Mouse (Mus musculus): ENCODE measurements around the gene Rpia. TPM values are rescaled to one million over a fixed set of nuclear protein-coding genes. Genes with fewer than 3 reads are reported as not detected.

Rpia gene
- polyA plus RNA-seq, 1 experiment from 2014 or later, result 2.6 TPM

- ATAC-seq, result 0 out of 2 replicates have a peak, but pooled peaks have one; percentile 40
- no peaks in the 10 kb centered on the region for H3K4me1 ChIP-seq (ENCODE audit: control insufficient read depth, insufficient read depth, low read length)
- WGBS, result 21% methylated on average over 6 of the region's 6 CpGs
- no peak overlapping the region for H3K9ac ChIP-seq (ENCODE audit: low read depth, low read length)
- H3K36me3 ChIP-seq (ENCODE audit: control insufficient read depth, insufficient read depth, low read length), result no peaks in the 10 kb centered on the region
- H3K9me3 ChIP-seq (replicated peaks; ENCODE audit: control insufficient read depth, low read length, poor library complexity, severe bottlenecking), result no peaks in the 10 kb centered on the region
- no peak overlapping the region for H3K27ac ChIP-seq (ENCODE audit: low read length)
- H3K4me2 ChIP-seq (ENCODE audit: low read length), result no peak overlapping the region
- H3K27me3 ChIP-seq (ENCODE audit: control insufficient read depth, insufficient read depth, low read depth, low read length), result no peaks in the 10 kb centered on the region
- H3K4me3 ChIP-seq (ENCODE audit: low read depth, low read length), result no peak overlapping the region
Observed at GRCm38 (mm10) chr6:70811557-70812525, 19.8 kb upstream of the Rpia start.

GRCm38 (mm10) chr6:70810524-70810923 is 18.5 kb upstream of the Rpia start:
- no peak for ATAC-seq
- no peaks in the 10 kb centered on the region for H3K27me3 ChIP-seq (ENCODE audit: control insufficient read depth, insufficient read depth, low read depth, low read length)

GRCm38 (mm10) chr6:70806514-70806912 is 14.5 kb upstream of the Rpia start:
- H3K4me2 ChIP-seq (ENCODE audit: low read length), result peak overlapping the region; percentile 38
- no peaks in the 10 kb centered on the region for H3K27me3 ChIP-seq (ENCODE audit: control insufficient read depth, insufficient read depth, low read depth, low read length)
- peak; percentile 46 for ATAC-seq
- H3K4me1 ChIP-seq (ENCODE audit: control insufficient read depth, insufficient read depth, low read length), result peaks cover 9% of the 10 kb centered on the region
- no peak overlapping the region for H3K9ac ChIP-seq (ENCODE audit: low read depth, low read length)
- no peaks in the 10 kb centered on the region for H3K36me3 ChIP-seq (ENCODE audit: control insufficient read depth, insufficient read depth, low read length)
- 20% methylated on average over 1 of the region's 1 CpGs for WGBS
- H3K4me3 ChIP-seq (ENCODE audit: low read depth, low read length), result no peak overlapping the region
- H3K9me3 ChIP-seq (replicated peaks; ENCODE audit: control insufficient read depth, low read length, poor library complexity, severe bottlenecking), result no peaks in the 10 kb centered on the region
- no peak overlapping the region for H3K27ac ChIP-seq (ENCODE audit: low read length)

More at GRCm38 (mm10) chr6:70810524-70810923, 18.5 kb upstream of the Rpia start:
- Histone ChIP-seq H3K4me3 (ENCODE audit: low read depth, low read length) (no peak overlapping the region), H3K36me3 (ENCODE audit: control insufficient read depth, insufficient read depth, low read length) (no peaks in the 10 kb centered on the region), H3K4me1 (ENCODE audit: control insufficient read depth, insufficient read depth, low read length) (peaks cover 3% of the 10 kb centered on the region), H3K27ac (ENCODE audit: low read length) (no peak overlapping the region), H3K4me2 (ENCODE audit: low read length) (no peak overlapping the region), H3K9ac (ENCODE audit: low read depth, low read length) (no peak overlapping the region), H3K9me3 (replicated peaks; ENCODE audit: control insufficient read depth, low read length, poor library complexity, severe bottlenecking) (no peaks in the 10 kb centered on the region)
- WGBS, result 79% methylated on average over 1 of the region's 1 CpGs

GRCm38 (mm10) chr6:70805820-70806513 is 13.9 kb upstream of the Rpia start:
- H3K27me3 ChIP-seq (ENCODE audit: control insufficient read depth, insufficient read depth, low read depth, low read length), result no peaks in the 10 kb centered on the region
- peak overlapping the region; percentile 1; the same call in 1 of the 2 replicates for H3K4me3 ChIP-seq (ENCODE audit: low read depth, low read length)
- H3K9me3 ChIP-seq (replicated peaks; ENCODE audit: control insufficient read depth, low read length, poor library complexity, severe bottlenecking), result no peaks in the 10 kb centered on the region
- WGBS, result 9% methylated on average over 13 of the region's 13 CpGs
- ATAC-seq, result peak; percentile 66
- H3K27ac ChIP-seq (ENCODE audit: low read length), result no peak overlapping the region
- H3K36me3 ChIP-seq (ENCODE audit: control insufficient read depth, insufficient read depth, low read length), result no peaks in the 10 kb centered on the region
- peak overlapping the region; percentile 38 for H3K4me2 ChIP-seq (ENCODE audit: low read length)
- H3K4me1 ChIP-seq (ENCODE audit: control insufficient read depth, insufficient read depth, low read length), result peaks cover 9% of the 10 kb centered on the region
- H3K9ac ChIP-seq (ENCODE audit: low read depth, low read length), result no peak overlapping the region; the same call in 1 of the 2 replicates

GRCm38 (mm10) chr6:70805267-70805666 is 13.2 kb upstream of the Rpia start:
- Histone ChIP-seq H3K27me3 (ENCODE audit: control insufficient read depth, insufficient read depth, low read depth, low read length) (no peaks in the 10 kb centered on the region), H3K4me3 (ENCODE audit: low read depth, low read length) (no peak overlapping the region), H3K9me3 (replicated peaks; ENCODE audit: control insufficient read depth, low read length, poor library complexity, severe bottlenecking) (no peaks in the 10 kb centered on the region), H3K4me1 (ENCODE audit: control insufficient read depth, insufficient read depth, low read length) (peaks cover 9% of the 10 kb centered on the region), H3K27ac (ENCODE audit: low read length) (no peak overlapping the region), H3K4me2 (ENCODE audit: low read length) (peak overlapping the region; percentile 45), H3K9ac (ENCODE audit: low read depth, low read length) (no peak overlapping the region), H3K36me3 (ENCODE audit: control insufficient read depth, insufficient read depth, low read length) (no peaks in the 10 kb centered on the region)
- WGBS, result 18% methylated on average over 7 of the region's 7 CpGs
- ATAC-seq, result peak; percentile 66

GRCm38 (mm10) chr6:70804632-70805031 is 12.6 kb upstream of the Rpia start:
- no peak overlapping the region for H3K9ac ChIP-seq (ENCODE audit: low read depth, low read length)
- no peaks in the 10 kb centered on the region for H3K27me3 ChIP-seq (ENCODE audit: control insufficient read depth, insufficient read depth, low read depth, low read length)
- H3K4me1 ChIP-seq (ENCODE audit: control insufficient read depth, insufficient read depth, low read length), result peaks cover 9% of the 10 kb centered on the region
- peak overlapping the region; percentile 32 for H3K4me2 ChIP-seq (ENCODE audit: low read length)
- H3K36me3 ChIP-seq (ENCODE audit: control insufficient read depth, insufficient read depth, low read length), result no peaks in the 10 kb centered on the region
- peak; percentile 54 for ATAC-seq
- WGBS, result 23% methylated on average over 3 of the region's 3 CpGs
- no peak overlapping the region for H3K4me3 ChIP-seq (ENCODE audit: low read depth, low read length)
- no peak overlapping the region for H3K27ac ChIP-seq (ENCODE audit: low read length)
- no peaks in the 10 kb centered on the region for H3K9me3 ChIP-seq (replicated peaks; ENCODE audit: control insufficient read depth, low read length, poor library complexity, severe bottlenecking)

- Histone ChIP-seq H3K36me3 (ENCODE audit: control insufficient read depth, insufficient read depth, low read length) (no peaks in the 10 kb centered on the region), H3K4me2 (ENCODE audit: low read length) (no peak overlapping the region), H3K27ac (ENCODE audit: low read length) (no peak overlapping the region), H3K4me3 (ENCODE audit: low read depth, low read length) (no peak overlapping the region), H3K27me3 (ENCODE audit: control insufficient read depth, insufficient read depth, low read depth, low read length) (no peaks in the 10 kb centered on the region), H3K4me1 (ENCODE audit: control insufficient read depth, insufficient read depth, low read length) (peaks cover 2% of the 10 kb centered on the region; the same call in 1 of the 2 replicates), H3K9ac (ENCODE audit: low read depth, low read length) (no peak overlapping the region), H3K9me3 (replicated peaks; ENCODE audit: control insufficient read depth, low read length, poor library complexity, severe bottlenecking) (no peaks in the 10 kb centered on the region)
- WGBS, result 18% methylated on average over 9 of the region's 9 CpGs
- ATAC-seq, result 0 out of 2 replicates have a peak, but pooled peaks have one; percentile 39
Observed at GRCm38 (mm10) chr6:70797581-70798251, 5.7 kb upstream of the Rpia start.

- Histone ChIP-seq H3K27me3 (ENCODE audit: control insufficient read depth, insufficient read depth, low read depth, low read length) (no peaks in the 10 kb centered on the region), H3K27ac (ENCODE audit: low read length) (no peak overlapping the region), H3K4me3 (ENCODE audit: low read depth, low read length) (no peak overlapping the region), H3K4me1 (ENCODE audit: control insufficient read depth, insufficient read depth, low read length) (peaks cover 4% of the 10 kb centered on the region; the same call in 1 of the 2 replicates), H3K36me3 (ENCODE audit: control insufficient read depth, insufficient read depth, low read length) (no peaks in the 10 kb centered on the region), H3K9ac (ENCODE audit: low read depth, low read length) (no peak overlapping the region), H3K4me2 (ENCODE audit: low read length) (no peak overlapping the region), H3K9me3 (replicated peaks; ENCODE audit: control insufficient read depth, low read length, poor library complexity, severe bottlenecking) (no peaks in the 10 kb centered on the region)
- ATAC-seq, result no peak
- WGBS, result 93% methylated on average over 6 of the region's 6 CpGs
Observed at GRCm38 (mm10) chr6:70796940-70797339, 4.9 kb upstream of the Rpia start.

Measured in midbrain, embryonic 16.5 days (tissue).